Mouse (Mus musculus) CH12.LX (cell line): ENCODE results near the gene Psmb9. TPM values are rescaled to one million over a fixed set of nuclear protein-coding genes. Genes with fewer than 3 reads are reported as not detected.

Experiments used
- DNase-seq: peaks from one replicate; pipeline ENCODE4 v3.0.0-alpha.2; 2013; ENCODE audit errors: extremely low read depth
- H3K27ac ChIP-seq: 2 replicates; pipeline ENCODE4 v1.5.1; 2012; ENCODE audit warnings: low read depth, mild to moderate bottlenecking, control low read depth, moderate library complexity; ENCODE audit not compliant: insufficient read depth
- H3K27me3 ChIP-seq: replicated peaks from 2 replicates; pipeline ENCODE3; 2012; ENCODE audit warnings: inconsistent platforms
- H3K36me3 ChIP-seq, 2 experiments: replicated peaks in 1 of 2; 2 replicates each; pipeline versions ENCODE3 to v1.6.1; 2012; ENCODE audit warnings: inconsistent platforms in 1 of 2, low read length in 1 of 2, mild to moderate bottlenecking in 1 of 2, mixed read lengths in 1 of 2, moderate library complexity in 1 of 2; ENCODE audit not compliant: control insufficient read depth in 1 of 2, insufficient read depth in 1 of 2
- H3K4me1 ChIP-seq, 2 experiments: 2 replicates each; pipeline ENCODE4 v1.6.1; 2012; ENCODE audit warnings: inconsistent platforms in 1 of 2, moderate library complexity in 1 of 2; ENCODE audit not compliant: insufficient read depth in 2 of 2, control insufficient read depth in 1 of 2
- H3K4me2 ChIP-seq: 2 replicates; pipeline ENCODE4 v1.6.1; 2012; ENCODE audit warnings: low read depth, mild to moderate bottlenecking, control low read depth; ENCODE audit not compliant: poor library complexity, insufficient read depth, severe bottlenecking
- H3K4me3 ChIP-seq, 3 experiments: fragments of 150-350 bp in 1 of 3; sonication (generic) in 1 of 3; replicated peaks in 1 of 3; 2 replicates each; pipeline versions ENCODE3 to v1.5.1; 2011 to 2012; ENCODE audit warnings: low read depth in 2 of 3, low read length in 2 of 3, mild to moderate bottlenecking in 2 of 3, moderate library complexity in 2 of 3, control low read depth in 1 of 3, improper control_type of control experiment in 1 of 3, inconsistent platforms in 1 of 3, mixed read lengths in 1 of 3; ENCODE audit not compliant: poor library complexity in 1 of 3
- H3K79me2 ChIP-seq: replicated peaks from 2 replicates; pipeline ENCODE4 v1.6.1; 2012; ENCODE audit warnings: mild to moderate bottlenecking, moderate library complexity; ENCODE audit not compliant: control insufficient read depth, poor library complexity, insufficient read depth, severe bottlenecking; ENCODE audit errors: extremely low read depth
- H3K9ac ChIP-seq: 2 replicates; pipeline ENCODE4 v1.6.1; 2012; ENCODE audit warnings: low read depth, mild to moderate bottlenecking, control low read depth, moderate library complexity; ENCODE audit not compliant: insufficient read depth
- H3K9me3 ChIP-seq: replicated peaks from 2 replicates; pipeline ENCODE3; 2012; ENCODE audit warnings: low read length, inconsistent platforms, mixed read lengths
- BHLHE40 ChIP-seq: IDR thresholded peaks from 2 replicates; pipeline ENCODE4 v1.6.1; 2011; ENCODE audit warnings: mild to moderate bottlenecking, low read depth, low read length, improper control_type of control experiment
- CHD1 ChIP-seq: IDR thresholded peaks from 2 replicates; pipeline ENCODE4 v1.6.1; 2012; ENCODE audit warnings: low read depth, low read length, improper control_type of control experiment, inconsistent platforms
- CHD2 ChIP-seq: IDR thresholded peaks from 2 replicates; pipeline ENCODE4 v1.6.1; 2011; ENCODE audit warnings: low read length, improper control_type of control experiment
- E2F4 ChIP-seq: IDR thresholded peaks from 2 replicates; pipeline ENCODE4 v1.6.1; 2011; ENCODE audit warnings: low read depth, low read length, improper control_type of control experiment; ENCODE audit not compliant: insufficient replicate concordance
- ELF1 ChIP-seq: IDR thresholded peaks from 2 replicates; pipeline ENCODE4 v1.6.1; 2014; ENCODE audit warnings: low read depth, mild to moderate bottlenecking, inconsistent platforms, low read length, improper control_type of control experiment
- GABPA ChIP-seq: IDR thresholded peaks from 2 replicates; pipeline ENCODE4 v1.6.1; 2012; ENCODE audit warnings: low read depth, low read length, improper control_type of control experiment, inconsistent platforms; ENCODE audit not compliant: insufficient replicate concordance
- HCFC1 ChIP-seq: IDR thresholded peaks from 2 replicates; pipeline ENCODE4 v1.6.1; 2012; ENCODE audit warnings: low read depth, mild to moderate bottlenecking, inconsistent platforms, low read length, improper control_type of control experiment
- IRF4 ChIP-seq: IDR thresholded peaks from 2 replicates; pipeline ENCODE4 v1.6.1; 2014; ENCODE audit warnings: low read depth, mild to moderate bottlenecking, inconsistent platforms, low read length, improper control_type of control experiment
- JUN ChIP-seq: IDR thresholded peaks from 2 replicates; pipeline ENCODE4 v1.6.1; 2011; ENCODE audit warnings: low read depth, mild to moderate bottlenecking, low read length, improper control_type of control experiment, moderate library complexity; ENCODE audit not compliant: insufficient read depth
- JUND ChIP-seq: conservative IDR thresholded peaks from 2 replicates; pipeline ENCODE4 v1.6.1; 2011; ENCODE audit warnings: low read depth, low read length, improper control_type of control experiment
- MAX ChIP-seq: IDR thresholded peaks from 2 replicates; pipeline ENCODE4 v1.6.1; 2011; ENCODE audit warnings: low read length, improper control_type of control experiment
- MXI1 ChIP-seq: IDR thresholded peaks from 2 replicates; pipeline ENCODE4 v1.6.1; 2011; ENCODE audit warnings: mild to moderate bottlenecking, low read depth, low read length, improper control_type of control experiment
- NELFE ChIP-seq: IDR thresholded peaks from 2 replicates; pipeline ENCODE4 v1.6.1; 2011; ENCODE audit warnings: low read depth, low read length, improper control_type of control experiment
- NRF1 ChIP-seq: IDR thresholded peaks from 2 replicates; pipeline ENCODE4 v1.6.1; 2014; ENCODE audit warnings: low read depth, mild to moderate bottlenecking, inconsistent platforms, low read length, improper control_type of control experiment, moderate library complexity
- PAX5 ChIP-seq: IDR thresholded peaks from 2 replicates; pipeline ENCODE4 v1.6.1; 2012; ENCODE audit warnings: low read length, inconsistent platforms, mixed read lengths
- POLR2A ChIP-seq: IDR thresholded peaks from 2 replicates; pipeline ENCODE4 v1.6.1; 2011; ENCODE audit warnings: low read depth, mild to moderate bottlenecking, improper control_type of control experiment, low read length
- POLR2AphosphoS2 ChIP-seq: IDR thresholded peaks from 2 replicates; pipeline ENCODE4 v1.6.1; 2011; ENCODE audit warnings: low read depth, low read length, improper control_type of control experiment
- RAD21 ChIP-seq: IDR thresholded peaks from 2 replicates; pipeline ENCODE4 v1.6.1; 2011; ENCODE audit warnings: low read depth, mild to moderate bottlenecking, low read length, improper control_type of control experiment, moderate library complexity
- RCOR1 ChIP-seq: conservative IDR thresholded peaks from 2 replicates; pipeline ENCODE4 v1.6.1; 2012; ENCODE audit warnings: low read depth, mild to moderate bottlenecking, inconsistent platforms, low read length, improper control_type of control experiment
- SIN3A ChIP-seq: IDR thresholded peaks from 2 replicates; pipeline ENCODE4 v1.6.1; 2012; ENCODE audit warnings: low read length, improper control_type of control experiment, inconsistent platforms
- TBP ChIP-seq: conservative IDR thresholded peaks from 2 replicates; pipeline ENCODE4 v1.6.1; 2011; ENCODE audit warnings: low read depth, low read length, improper control_type of control experiment
- TCF12 ChIP-seq: IDR thresholded peaks from 2 replicates; pipeline ENCODE4 v1.6.1; 2014; ENCODE audit warnings: low read depth, mild to moderate bottlenecking, inconsistent platforms, low read length, improper control_type of control experiment
- UBTF ChIP-seq: IDR thresholded peaks from 2 replicates; pipeline ENCODE4 v1.6.1; 2012; ENCODE audit warnings: low read depth, mild to moderate bottlenecking, inconsistent platforms, low read length, improper control_type of control experiment, moderate library complexity
- USF1 ChIP-seq: IDR thresholded peaks from 2 replicates; pipeline ENCODE4 v1.6.1; 2014; ENCODE audit warnings: low read depth, mild to moderate bottlenecking, inconsistent platforms, low read length, improper control_type of control experiment
- USF2 ChIP-seq: conservative IDR thresholded peaks from 2 replicates; pipeline ENCODE4 v1.6.1; 2011; ENCODE audit warnings: low read depth, low read length, improper control_type of control experiment
- ZKSCAN1 ChIP-seq: IDR thresholded peaks from 2 replicates; pipeline ENCODE4 v1.6.1; 2012; ENCODE audit warnings: low read depth, inconsistent platforms, low read length, improper control_type of control experiment, borderline replicate concordance
- dilution Hi-C: fragments of 300-500 bp; cut with MboI; formaldehyde crosslinking; loops from 2 replicates; pipeline ENCODE4 v1.14.3; 2020; ENCODE audit warnings: low sequenced_read_pairs; ENCODE audit not compliant: extremely low pct_unique_long_range_greater_than_20kb, extremely low pct_ligation_motif_present
- in situ Hi-C: fragments of 300-500 bp; cut with MboI; formaldehyde crosslinking; loops from 3 replicates; pipeline ENCODE4 v1.14.3; 2019; ENCODE audit warnings: low sequenced_read_pairs, low pct_ligation_motif_present, low pct_unique_long_range_greater_than_20kb, mixed read lengths
- polyA plus RNA-seq: library from polyadenylated mRNA; unstranded; fragments of >175 nt; gene quantifications from 2 replicates; pipeline ENCODE4 v1.2.1, GENCODE M21; 2012; ENCODE audit warnings: low read depth; ENCODE audit not compliant: insufficient read length
- total RNA-seq, 2 experiments: library from RNA; depleted of rRNA; stranded (reverse); fragments of 300-350 nt in 1 of 2; fragments of >200 nt in 1 of 2; gene quantifications; 2 replicates each; pipeline ENCODE4 v1.2.3; 2012 to 2014

Psmb9 gene
- total and polyA plus RNA-seq, 3 experiments = 159 to 435 (median 192) TPM

DNA sequence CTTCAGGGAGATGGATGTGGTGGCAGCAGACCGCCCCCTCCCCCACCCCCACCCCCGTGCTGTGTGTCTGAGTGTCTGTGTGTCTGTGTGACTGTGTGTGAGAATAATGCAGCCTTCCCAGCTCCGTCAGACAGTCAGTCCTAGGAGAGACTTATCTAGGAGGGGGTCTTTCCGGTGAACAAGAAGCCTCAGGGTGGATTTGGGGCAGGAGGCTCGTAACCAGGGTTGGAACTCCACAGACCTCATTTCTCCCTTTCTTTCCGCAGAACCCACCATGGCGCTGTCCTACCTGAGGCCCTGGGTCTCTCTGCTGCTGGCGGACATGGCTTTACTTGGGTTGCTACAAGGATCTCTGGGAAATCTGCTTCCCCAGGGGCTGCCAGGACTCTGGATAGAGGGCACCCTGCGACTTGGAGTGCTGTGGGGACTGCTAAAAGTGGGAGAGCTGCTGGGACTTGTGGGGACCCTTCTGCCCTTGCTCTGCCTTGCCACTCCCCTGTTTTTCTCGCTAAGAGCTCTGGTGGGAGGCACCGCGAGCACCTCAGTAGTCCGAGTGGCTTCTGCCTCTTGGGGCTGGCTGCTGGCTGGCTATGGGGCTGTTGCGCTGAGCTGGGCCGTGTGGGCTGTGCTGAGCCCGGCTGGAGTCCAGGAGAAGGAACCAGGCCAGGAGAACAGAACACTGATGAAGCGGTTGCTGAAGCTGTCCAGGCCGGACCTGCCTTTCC, 17.6 kb upstream of the Psmb9 start:
- Histone ChIP-seq H3K9me3 (peaks cover 8% of the 10 kb centered on the region), H3K36me3 (peaks cover 45 to 61% of the 10 kb centered on the region in 2 experiments), H3K27ac (peak overlapping the region; percentile 85), H3K27me3 (no peaks in the 10 kb centered on the region), H3K4me2 (peak overlapping the region; percentile 85), H3K79me2 (peaks cover 37% of the 10 kb centered on the region), H3K4me3 (peak overlapping the region; percentile 80 to 97 (median 96)), H3K4me1 (peaks cover 18 to 49% of the 10 kb centered on the region in 2 experiments), H3K9ac (peak overlapping the region; percentile 93)
- TF ChIP-seq MAX = no peak
- no peak for TF ChIP-seq JUND
- TF ChIP-seq USF2 = no peak
- no peak for TF ChIP-seq USF1
- no peak for TF ChIP-seq BHLHE40
- no peak for TF ChIP-seq POLR2A
- TF ChIP-seq SIN3A = no peak
- 0 out of 2 replicates have a peak, but pooled peaks have one; percentile 13 for TF ChIP-seq IRF4
- no peak for TF ChIP-seq RCOR1
- no peak for TF ChIP-seq GABPA
- TF ChIP-seq UBTF = peak; percentile 65; the same call in 1 of the 2 replicates
- TF ChIP-seq ZKSCAN1 = no peak
- TF ChIP-seq JUN = no peak
- no peak for TF ChIP-seq RAD21
- 0 out of 2 replicates have a peak, but pooled peaks have one; percentile 8 for TF ChIP-seq TCF12
- TF ChIP-seq PAX5 = no peak
- no peak for TF ChIP-seq POLR2AphosphoS2
- peak; percentile 31; the same call in 1 of the 2 replicates for TF ChIP-seq MXI1
- no peak for TF ChIP-seq NELFE
- TF ChIP-seq E2F4 = no peak
- no peak for TF ChIP-seq TBP
- TF ChIP-seq HCFC1 = no peak
- no peak for TF ChIP-seq CHD2
- no peak for TF ChIP-seq NRF1
- TF ChIP-seq CHD1 = no peak
- TF ChIP-seq ELF1 = no peak
- dilution Hi-C loops (no loop called here), in situ Hi-C loops (no loop called here)
- DNase-seq = no peak
